Comparison of ENCODE assay signal across 16 mouse cellular contexts in genomic region chr10:87521646-87522045, GRCm38 (mm10). TPM values are rescaled to one million over a fixed set of nuclear protein-coding genes. Genes with fewer than 3 reads are reported as not detected.
DNase-seq lines count a peak whose midpoint lies in the region; ATAC-seq lines count a peak whose summit lies in the region.
"Had no signal": no experiment of that assay in that cellular context is flagged by ENCODE, and none has a peak within 500 bp of the region (broad histone marks: within the 10 kb centered on the region; RNA-seq: fewer than 3 reads in every experiment).

Pah (plus strand) TSS chr10:87521795.

- H3K36me3 ChIP-seq in hindbrain, embryonic 12.5 days = no peaks in the 10 kb centered on the region
- no peaks in the 10 kb centered on the region for H3K36me3 ChIP-seq in midbrain, embryonic 14.5 days (ENCODE audit: control insufficient read depth, insufficient read depth, low read length)
- H3K36me3 ChIP-seq: embryonic facial prominence, embryonic 13.5 days; limb, embryonic 15.5 days had no signal

- H3K4me3 ChIP-seq in hindbrain, embryonic 12.5 days = no peak within 1 kb of the TSS
- no peak within 1 kb of the TSS for H3K4me3 ChIP-seq in midbrain, embryonic 14.5 days (replicated peaks; ENCODE audit: low read depth, low read length)
- H3K4me3 ChIP-seq: embryonic facial prominence, embryonic 13.5 days; limb, embryonic 15.5 days had no signal

- WGBS in hindbrain, embryonic 12.5 days = 89% methylated on average over 5 of the region's 5 CpGs
- WGBS in midbrain, embryonic 14.5 days = 92% methylated on average over 5 of the region's 5 CpGs

- DNase-seq in adrenal gland, adult 2 months = peak; percentile 13
- DNase-seq in adrenal gland, adult 18-20 months (ENCODE audit: low spot score in 2 of 2) = no peak
- peak; percentile 6 to 13 for DNase-seq in heart, adult 9 months (ENCODE audit: low spot score in 2 of 2)
- no peak for DNase-seq in heart, postnatal 4 days
- DNase-seq in liver = peak; percentile 13
- DNase-seq in midbrain, embryonic 14.5 days = no peak
- DNase-seq: cerebellum, adult 11-12 months had no signal

- no peak for ATAC-seq in hindbrain, embryonic 12.5 days (ENCODE audit: low FRiP score)
- ATAC-seq in midbrain, embryonic 14.5 days (ENCODE audit: low FRiP score, low TSS enrichment) = no peak
- no peak for ATAC-seq in monocyte, adult 5-6 weeks (replicated peaks; ENCODE audit: insufficient number of reproducible peaks, low FRiP score, low TSS enrichment, poor library complexity, severe bottlenecking)

- no peaks in the 10 kb centered on the region for H3K9me3 ChIP-seq in hindbrain, embryonic 12.5 days (replicated peaks)
- no peaks in the 10 kb centered on the region for H3K9me3 ChIP-seq in midbrain, embryonic 14.5 days (ENCODE audit: control insufficient read depth, low read length)
- H3K9me3 ChIP-seq: embryonic facial prominence, embryonic 13.5 days; limb, embryonic 15.5 days had no signal

- no peak within 1 kb of the TSS for H3K27ac ChIP-seq in hindbrain, embryonic 12.5 days
- no peak within 1 kb of the TSS for H3K27ac ChIP-seq in midbrain, embryonic 14.5 days (replicated peaks; ENCODE audit: low read depth, low read length)
- H3K27ac ChIP-seq: embryonic facial prominence, embryonic 13.5 days; limb, embryonic 15.5 days had no signal

- H3K9ac ChIP-seq in hindbrain, embryonic 12.5 days = no peak within 1 kb of the TSS
- H3K9ac ChIP-seq in midbrain, embryonic 14.5 days (replicated peaks; ENCODE audit: low read length) = no peak within 1 kb of the TSS
- H3K9ac ChIP-seq: embryonic facial prominence, embryonic 13.5 days; limb, embryonic 15.5 days had no signal

- H3K4me2 ChIP-seq in hindbrain, embryonic 12.5 days (replicated peaks) = no peak within 1 kb of the TSS
- no peak within 1 kb of the TSS for H3K4me2 ChIP-seq in midbrain, embryonic 14.5 days (ENCODE audit: low read length)
- H3K4me2 ChIP-seq: embryonic facial prominence, embryonic 13.5 days; limb, embryonic 15.5 days had no signal

- H3K4me1 ChIP-seq in hindbrain, embryonic 12.5 days = no peaks in the 10 kb centered on the region
- H3K4me1 ChIP-seq in midbrain, embryonic 14.5 days (ENCODE audit: control insufficient read depth, insufficient read depth, low read length) = no peaks in the 10 kb centered on the region
- H3K4me1 ChIP-seq: embryonic facial prominence, embryonic 13.5 days; limb, embryonic 15.5 days had no signal

- H3K27me3 ChIP-seq in hindbrain, embryonic 12.5 days = no peaks in the 10 kb centered on the region
- no peaks in the 10 kb centered on the region for H3K27me3 ChIP-seq in midbrain, embryonic 14.5 days (ENCODE audit: control insufficient read depth, insufficient read depth, low read length)
- H3K27me3 ChIP-seq: embryonic facial prominence, embryonic 13.5 days; limb, embryonic 15.5 days had no signal

RNA-seq across cellular contexts. Expression of gene Pah, which starts in this region (rescaled TPM):
- 1 to 10 TPM in 1 of 2 experiments, not detected in 1; 2.6 TPM for total RNA-seq in adrenal gland, adult 2 months (2021)
- 0.36 TPM in 1 of 2 replicates, not detected in the other for polyA plus RNA-seq in adrenal gland, adult 2 months (2012; rRNA removed)
- under 1 TPM in 1 of 2 experiments, not detected in 1; 0.96 TPM for total RNA-seq in adrenal gland, adult 18-20 months (2021)
- total RNA-seq in heart, postnatal 4 days (2021) = under 1 TPM in 1 of 2 experiments, not detected in 1; 0.47 TPM
- not detected in 2 replicates for polyA plus RNA-seq in hindbrain, embryonic 12.5 days (2016; fragmentation: Nextera tagmentation; extraction: Ambion mirVana)
- not detected in 2 replicates for polyA plus RNA-seq in midbrain, embryonic 14.5 days (2014; fragmentation: Nextera tagmentation; extraction: Ambion mirVana)
- not detected in 3 replicates for total RNA-seq in monocyte, adult 5-6 weeks (2017)
- total RNA-seq: common myeloid progenitor, adult 5-6 weeks; granulocyte monocyte progenitor cell, adult 5-6 weeks had no signal
- polyA plus RNA-seq: brain, embryonic 14.5 days; embryonic facial prominence, embryonic 13.5 days; forebrain, embryonic 11.5 days; limb, embryonic 15.5 days; neural tube, embryonic 14.5 days had no signal

Comparison
In these comparisons a context has a peak if more than half of its experiments do, and no peak if none do; other contexts are left out.
1. DNase-seq: peak in adrenal gland, adult 2 months (single experiment), heart, adult 9 months (2 of 2) and liver (single experiment); none in adrenal gland, adult 18-20 months (0 of 2), heart, postnatal 4 days (single experiment) and midbrain, embryonic 14.5 days (single experiment).